Mouse (Mus musculus): ENCODE measurements at regions not wholly inside any gene's neighbourhood (a gene's known extent, or its start where the extent isn't known, plus 50 kb on each side); places are given as distances from the start of the nearest gene placed in this dataset.

DNA sequence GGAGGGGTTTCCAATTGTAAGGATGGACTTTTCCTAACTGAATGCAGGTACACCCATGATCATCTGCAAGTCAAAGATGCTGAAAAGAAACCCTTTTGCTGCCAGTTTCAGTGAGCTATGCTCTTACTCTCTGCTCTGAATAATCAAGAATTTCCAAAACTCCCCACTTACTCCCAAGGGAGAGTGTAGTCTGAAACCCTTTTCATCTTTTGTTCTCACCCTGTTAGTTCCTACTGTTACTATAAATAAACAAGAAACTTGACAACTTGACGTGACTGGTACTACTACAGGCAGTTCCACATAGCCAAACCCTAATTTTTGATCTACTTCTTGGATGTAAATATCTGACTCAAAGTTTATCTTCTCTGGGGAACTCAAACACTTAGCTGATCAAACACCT is 388.3 kb downstream of the 9430069I07Rik start:
- TF ChIP-seq POLR2A (IDR thresholded peaks at IDR 0.05; ENCODE audit: extremely low read depth, insufficient read depth, low read length) (no peak), CTCF (IDR thresholded peaks at IDR 0.05; ENCODE audit: low read depth, low read length) (no peak)
